Comparison of ENCODE assay signal across 1 mouse cellular context in the genomic region with DNA sequence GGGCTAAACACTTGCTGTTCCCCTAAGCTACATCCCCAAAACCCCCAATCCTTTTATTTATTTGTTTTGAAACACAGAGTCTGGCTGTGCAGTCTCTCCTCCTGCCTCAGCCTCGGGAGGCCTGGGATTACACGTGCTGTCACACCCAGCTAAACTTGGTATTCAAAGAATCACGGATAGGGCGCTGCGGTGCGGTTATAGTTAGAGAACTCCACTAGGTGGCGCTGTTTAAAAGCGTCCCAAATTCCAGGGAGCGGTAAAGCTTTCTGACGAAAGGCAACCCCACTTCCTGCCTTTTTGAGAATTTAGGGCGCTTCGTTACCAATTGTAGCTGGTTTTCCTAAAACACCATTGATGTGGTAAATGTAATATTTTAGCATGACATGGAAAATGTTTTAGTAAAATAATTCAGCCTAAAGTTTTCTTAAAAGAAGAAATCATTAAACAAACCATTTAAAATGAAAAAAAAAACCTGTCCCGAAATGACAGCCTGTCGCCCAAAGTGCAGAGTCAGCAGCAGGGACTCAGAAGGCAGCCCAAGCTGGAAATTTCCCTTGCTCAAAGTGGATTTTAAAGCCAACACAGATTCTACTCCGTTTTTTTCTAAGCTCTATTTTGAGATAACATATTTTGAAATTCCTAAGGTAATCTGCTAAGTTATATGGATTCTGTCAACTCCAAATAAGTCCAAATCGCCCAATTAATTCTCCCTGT.
TF ChIP-seq lines count a peak whose summit lies in the region.

No protein-coding gene starts in this region.

TF ChIP-seq in MEL, 35 proteins besides CTCF, POLR2A, EP300 and RAD21 (continued from another document):
- TF ChIP-seq POLR2AphosphoS2 (IDR thresholded peaks at IDR 0.05; ENCODE audit: low read length), result no peak
- TF ChIP-seq ZNF384 (IDR thresholded peaks at IDR 0.05; ENCODE audit: low read depth, low read length), result peak; percentile 49
- peak; percentile 76 for TF ChIP-seq MXI1 (IDR thresholded peaks at IDR 0.05; ENCODE audit: low read depth, low read length)
- TF ChIP-seq HCFC1 (IDR thresholded peaks at IDR 0.05; ENCODE audit: low read depth, low read length), result no peak
- TF ChIP-seq SMC3 (IDR thresholded peaks at IDR 0.05; ENCODE audit: low read depth, low read length), result peak; percentile 88
- no peak for TF ChIP-seq NRF1 (IDR thresholded peaks at IDR 0.05; ENCODE audit: insufficient read depth, low read depth, low read length, poor library complexity, severe bottlenecking)
- no peak for TF ChIP-seq RCOR1 (IDR thresholded peaks at IDR 0.05; ENCODE audit: low read depth, low read length)
- no peak for TF ChIP-seq GABPA (IDR thresholded peaks at IDR 0.05; ENCODE audit: low read depth, low read length)
- peak; percentile 87 for TF ChIP-seq ZC3H11A (IDR thresholded peaks at IDR 0.05; ENCODE audit: low read depth, low read length)
- no peak for TF ChIP-seq CHD2 (IDR thresholded peaks at IDR 0.05; ENCODE audit: low read length)
- TF ChIP-seq JUND (IDR thresholded peaks at IDR 0.05; ENCODE audit: low read depth, low read length), result peak; percentile 30; the same call in 1 of the 2 replicates
- peak; percentile 71 for TF ChIP-seq ELF1 (IDR thresholded peaks at IDR 0.05; ENCODE audit: low read depth, low read length)
- TF ChIP-seq SIN3A (IDR thresholded peaks at IDR 0.05; ENCODE audit: low read length), result peak; percentile 61
- TF ChIP-seq MAZ (IDR thresholded peaks at IDR 0.05; ENCODE audit: low read depth, low read length), result no peak
- no peak for TF ChIP-seq E2F4 (IDR thresholded peaks at IDR 0.05; ENCODE audit: borderline replicate concordance, low read depth, low read length)
- no peak for TF ChIP-seq GATA1 (IDR thresholded peaks at IDR 0.05; ENCODE audit: low read depth, low read length)
- TF ChIP-seq USF2 (IDR thresholded peaks at IDR 0.05; ENCODE audit: borderline replicate concordance in 1 of 2, insufficient read depth in 1 of 2, low read depth in 1 of 2, low read length in 2 of 2), result no peak
- no peak for TF ChIP-seq ZMIZ1 (IDR thresholded peaks at IDR 0.05; ENCODE audit: low read depth, low read length)
- TF ChIP-seq MYC (IDR thresholded peaks at IDR 0.05; ENCODE audit: low read depth, low read length), result peak; percentile 70
- no peak for TF ChIP-seq ZKSCAN1 (IDR thresholded peaks at IDR 0.05; ENCODE audit: low read depth, low read length)
- TF ChIP-seq BHLHE40 (IDR thresholded peaks at IDR 0.05; ENCODE audit: borderline replicate concordance, low read depth, low read length), result peak; percentile 53; the same call in 1 of the 2 replicates
- TF ChIP-seq MAFK (IDR thresholded peaks at IDR 0.05; ENCODE audit: borderline replicate concordance, low read depth, low read length), result peak; percentile 86
- no peak for TF ChIP-seq TBP (IDR thresholded peaks at IDR 0.05; ENCODE audit: low read depth, low read length)
- peak; percentile 92 for TF ChIP-seq MAX (IDR thresholded peaks at IDR 0.05; ENCODE audit: low read length)
- TF ChIP-seq MYB (IDR thresholded peaks at IDR 0.05; ENCODE audit: low read depth, low read length), result no peak
- TF ChIP-seq ETS1 (IDR thresholded peaks at IDR 0.05; ENCODE audit: low read depth, low read length), result peak; percentile 40; the same call in 1 of the 2 replicates
- TF ChIP-seq POLR2AphosphoS5 (IDR thresholded peaks at IDR 0.05; ENCODE audit: borderline replicate concordance, low read depth, low read length), result no peak
- TF ChIP-seq TCF12 (IDR thresholded peaks at IDR 0.05; ENCODE audit: low read depth, low read length), result no peak
- no peak for TF ChIP-seq NELFE (IDR thresholded peaks at IDR 0.05; ENCODE audit: low read depth, low read length)
- TF ChIP-seq UBTF (IDR thresholded peaks at IDR 0.05; ENCODE audit: borderline replicate concordance, insufficient read depth, low read depth, low read length), result no peak
- no peak for TF ChIP-seq TAL1 (IDR thresholded peaks at IDR 0.05; ENCODE audit: low read length)
- no peak for TF ChIP-seq CHD1 (IDR thresholded peaks at IDR 0.05; ENCODE audit: low read depth, low read length)
- no peak for TF ChIP-seq USF1 (IDR thresholded peaks at IDR 0.05; ENCODE audit: low read depth, low read length)
- TF ChIP-seq KAT2A (conservative IDR thresholded peaks at IDR 0.05; ENCODE audit: low read depth, low read length), result no peak
TF ChIP-seq in MEL: peak in this region for 12.
